9 mouse cellular contexts compared by ENCODE assay signal in the genomic region with DNA sequence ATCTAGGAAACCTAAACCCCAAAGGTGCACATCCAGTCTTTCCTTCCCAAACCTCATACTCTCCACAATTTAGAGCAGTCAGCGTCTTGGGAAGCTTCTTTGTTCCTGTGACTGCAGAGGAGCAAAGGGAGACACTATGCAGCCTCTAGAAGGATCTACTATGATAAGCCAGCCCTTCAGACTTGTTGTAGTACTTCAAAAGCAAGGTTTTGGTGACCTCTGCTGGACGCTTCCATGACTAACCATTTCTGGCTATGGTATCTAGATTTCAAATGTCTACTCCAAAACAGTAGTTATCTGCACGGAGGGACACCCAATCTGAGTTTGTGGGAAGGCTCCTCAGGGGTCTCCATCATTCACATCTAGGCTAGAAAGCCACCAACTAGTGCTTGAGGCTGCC. TPM values are rescaled to one million over a fixed set of nuclear protein-coding genes. Genes with fewer than 3 reads are reported as not detected.
DNase-seq lines count a peak whose midpoint lies in the region; ATAC-seq and TF ChIP-seq lines count a peak whose summit lies in the region.
"Had no signal": no experiment of that assay in that cellular context is flagged by ENCODE, and none has a peak within 500 bp of the region (broad histone marks: within the 10 kb centered on the region; RNA-seq: fewer than 3 reads in every experiment).

No protein-coding gene starts in this region.

- no peaks in the 10 kb centered on the region for H3K36me3 ChIP-seq in intestine, embryonic 14.5 days (ENCODE audit: control insufficient read depth, insufficient read depth, low read length)
- no peaks in the 10 kb centered on the region for H3K36me3 ChIP-seq in intestine, embryonic 16.5 days (ENCODE audit: control insufficient read depth, insufficient read depth, low read length)
- H3K36me3 ChIP-seq in neural tube, embryonic 11.5 days (ENCODE audit: control insufficient read depth, insufficient read depth, low read length): no peaks in the 10 kb centered on the region

- H3K4me1 ChIP-seq in intestine, embryonic 14.5 days (replicated peaks; ENCODE audit: control insufficient read depth, insufficient read depth, low read length): no peaks in the 10 kb centered on the region
- H3K4me1 ChIP-seq in intestine, embryonic 16.5 days (ENCODE audit: control insufficient read depth, insufficient read depth, low read length): no peaks in the 10 kb centered on the region
- no peaks in the 10 kb centered on the region for H3K4me1 ChIP-seq in neural tube, embryonic 11.5 days (ENCODE audit: control insufficient read depth, insufficient read depth, low read length)

- no peak overlapping the region for H3K9ac ChIP-seq in intestine, embryonic 14.5 days (ENCODE audit: low read length)
- H3K9ac ChIP-seq in intestine, embryonic 16.5 days (ENCODE audit: low read depth, low read length): no peak overlapping the region
- no peak overlapping the region for H3K9ac ChIP-seq in neural tube, embryonic 11.5 days (ENCODE audit: low read length)

- ATAC-seq in intestine, embryonic 14.5 days (replicated peaks; ENCODE audit: low FRiP score, low TSS enrichment, low read depth): 0 out of 2 replicates have a peak, but pooled peaks have one; percentile 38
- ATAC-seq in intestine, embryonic 16.5 days: no peak
- peak; percentile 44 to 48; a peak in 3 of 4 replicates for ATAC-seq in hematopoietic stem cell, adult 5-6 weeks (replicated peaks in 1 of 2; ENCODE audit: insufficient read depth in 1 of 2, low FRiP score in 2 of 2, low TSS enrichment in 1 of 2, low read depth in 1 of 2, poor library complexity in 2 of 2, severe bottlenecking in 2 of 2)
- no peak for ATAC-seq in neural tube, embryonic 11.5 days (ENCODE audit: insufficient read depth, low FRiP score, low TSS enrichment)

- H3K27me3 ChIP-seq in intestine, embryonic 14.5 days (replicated peaks; ENCODE audit: control insufficient read depth, insufficient read depth, low read length): no peaks in the 10 kb centered on the region
- no peaks in the 10 kb centered on the region for H3K27me3 ChIP-seq in intestine, embryonic 16.5 days (replicated peaks; ENCODE audit: control insufficient read depth, insufficient read depth, low read length)
- H3K27me3 ChIP-seq in neural tube, embryonic 11.5 days (ENCODE audit: control insufficient read depth, insufficient read depth, low read length): no peaks in the 10 kb centered on the region

- 0 out of 2 replicates have a peak, but pooled peaks cover 12% of the 10 kb centered on the region for H3K9me3 ChIP-seq in intestine, embryonic 14.5 days (ENCODE audit: control insufficient read depth, low read length)
- no peaks in the 10 kb centered on the region for H3K9me3 ChIP-seq in intestine, embryonic 16.5 days (ENCODE audit: control insufficient read depth, low read length)
- peaks cover 4% of the 10 kb centered on the region for H3K9me3 ChIP-seq in neural tube, embryonic 11.5 days (ENCODE audit: control insufficient read depth, low read length)

- WGBS in intestine, embryonic 14.5 days: 4% methylated on average over 3 of the region's 3 CpGs
- WGBS in intestine, embryonic 16.5 days: 13% methylated on average over 3 of the region's 3 CpGs
- 18% methylated on average over 3 of the region's 3 CpGs for WGBS in neural tube, embryonic 11.5 days

- peak; percentile 85 for DNase-seq in intestine, embryonic 14.5 days (ENCODE audit: low spot score)
- peak; percentile 81 for DNase-seq in MN1 (ENCODE audit: low spot score)
- peak; percentile 85 for DNase-seq in embryo, embryonic 10 days (ENCODE audit: low spot score)
- DNase-seq in left cerebral cortex, adult 2 months (ENCODE audit: extremely low spot score in 1 of 2, low spot score in 2 of 2): peak; percentile 56 to 58
- DNase-seq in neural tube, embryonic 11.5 days (ENCODE audit: low spot score): peak; percentile 71
- DNase-seq in spleen, postnatal 36 days (ENCODE audit: low spot score in 2 of 2): no peak

- H3K4me3 ChIP-seq in intestine, embryonic 14.5 days (ENCODE audit: low read depth, low read length): no peak overlapping the region
- no peak overlapping the region for H3K4me3 ChIP-seq in intestine, embryonic 16.5 days (ENCODE audit: low read length)
- no peak overlapping the region for H3K4me3 ChIP-seq in left cerebral cortex, adult 2 months
- no peak overlapping the region for H3K4me3 ChIP-seq in neural tube, embryonic 11.5 days (ENCODE audit: low read depth, low read length)

- H3K27ac ChIP-seq in intestine, embryonic 14.5 days (ENCODE audit: low read depth): 0 out of 2 replicates have a peak overlapping the region, but pooled peaks have one; percentile 9
- H3K27ac ChIP-seq in intestine, embryonic 16.5 days (ENCODE audit: low read length): no peak overlapping the region
- H3K27ac ChIP-seq in left cerebral cortex, adult 2 months: no peak overlapping the region
- no peak overlapping the region for H3K27ac ChIP-seq in neural tube, embryonic 11.5 days (ENCODE audit: low read depth, low read length)

- TF ChIP-seq CTCF in left cerebral cortex, adult 2 months (IDR thresholded peaks at IDR 0.05): peak; percentile 65

- no peak overlapping the region for H3K4me2 ChIP-seq in intestine, embryonic 14.5 days (ENCODE audit: low read length)
- H3K4me2 ChIP-seq in intestine, embryonic 16.5 days (ENCODE audit: low read depth, low read length): no peak overlapping the region
- no peak overlapping the region for H3K4me2 ChIP-seq in neural tube, embryonic 11.5 days (ENCODE audit: low read depth)

- intact Hi-C loops in left cerebral cortex, adult 2 months (cut with DNase I): loop anchor here (1.0 to 2.0 kb wide), 3 partner anchors 189 to 359 kb away; no protein-coding TSS in a partner anchor

RNA-seq across cellular contexts. Expression of gene Gm49394, which starts 5.9 kb away (rescaled TPM):
- polyA plus RNA-seq in intestine, embryonic 14.5 days (2014; fragmentation: Nextera tagmentation; extraction: Ambion mirVana): 0.13 and 0.24 TPM in 2 replicates
- polyA plus RNA-seq in intestine, embryonic 16.5 days (2015; fragmentation: Nextera tagmentation; extraction: Ambion mirVana): 1.1 and 1.9 TPM in 2 replicates
- not detected in 2 replicates for total RNA-seq in hematopoietic stem cell, adult 5-6 weeks (2017)
- under 1 TPM in 1 of 2 experiments, not detected in 1; 0.11 TPM for total RNA-seq in left cerebral cortex, adult 2 months (2021)
- polyA plus RNA-seq in neural tube, embryonic 11.5 days (2014; fragmentation: Nextera tagmentation; extraction: Ambion mirVana): not detected in 2 replicates
- total RNA-seq: left cerebral cortex, postnatal 36 days had no signal

RNA-seq across cellular contexts. Expression of gene Igf2, which starts 9.0 kb away (rescaled TPM):
- polyA plus RNA-seq in intestine, embryonic 14.5 days (2014; fragmentation: Nextera tagmentation; extraction: Ambion mirVana): 960 and 1,030 TPM in 2 replicates
- 757 and 778 TPM in 2 replicates for polyA plus RNA-seq in intestine, embryonic 16.5 days (2015; fragmentation: Nextera tagmentation; extraction: Ambion mirVana)
- total RNA-seq in hematopoietic stem cell, adult 5-6 weeks (2017): not detected in 2 replicates
- 100 to 1,000 TPM in 1 of 2 experiments, 10 to 100 TPM in 1; 67.4 to 120 TPM for total RNA-seq in left cerebral cortex, adult 2 months (2021)
- polyA plus RNA-seq in neural tube, embryonic 11.5 days (2014; fragmentation: Nextera tagmentation; extraction: Ambion mirVana): 316 and 368 TPM in 2 replicates

Comparison
In these comparisons a context has a peak if more than half of its experiments do, and no peak if none do; other contexts are left out.
1. ATAC-seq: peak in intestine, embryonic 14.5 days (single experiment) and hematopoietic stem cell, adult 5-6 weeks (2 of 2); none in intestine, embryonic 16.5 days (single experiment) and neural tube, embryonic 11.5 days (single experiment).
2. DNase-seq: peak in intestine, embryonic 14.5 days (single experiment), MN1 (single experiment), embryo, embryonic 10 days (single experiment), left cerebral cortex, adult 2 months (2 of 2) and neural tube, embryonic 11.5 days (single experiment); none in spleen, postnatal 36 days (0 of 2).